Mouse (Mus musculus) small intestine, adult 2 months (tissue): ENCODE measurements around the gene Sez6l.

ENCODE experiments used
- CTCF ChIP-seq: fragments of 200-500 bp; IDR thresholded peaks from 2 replicates; pipeline ENCODE4 v1.5.1; 2012; ENCODE audit warnings: low read depth, mild to moderate bottlenecking, control low read depth, inconsistent platforms, low read length, moderate library complexity, mixed read lengths; ENCODE audit not compliant: insufficient replicate concordance, insufficient read length; ENCODE audit errors: extremely low read depth
- POLR2A ChIP-seq: fragments of 200-500 bp; IDR thresholded peaks from 2 replicates; pipeline ENCODE4 v1.6.1; 2012; ENCODE audit warnings: low read depth, mild to moderate bottlenecking, control low read depth, inconsistent platforms, low read length, moderate library complexity

GRCm38 (mm10) chr5:112411072-112411471 lies 165.9 kb downstream of the Sez6l start:
- TF ChIP-seq CTCF (no peak), POLR2A (no peak)
